Mouse (Mus musculus): ENCODE results near the gene Tmem88b.
A peak's percentile ranks its signal among the peaks of the same experiment; 100 is the strongest.
"Not testable (repeated sequence)": the region's sequence is repeated elsewhere in the genome, so short reads cannot be mapped to it uniquely, and the experiment has no call there.

Gene Tmem88b

DNA sequence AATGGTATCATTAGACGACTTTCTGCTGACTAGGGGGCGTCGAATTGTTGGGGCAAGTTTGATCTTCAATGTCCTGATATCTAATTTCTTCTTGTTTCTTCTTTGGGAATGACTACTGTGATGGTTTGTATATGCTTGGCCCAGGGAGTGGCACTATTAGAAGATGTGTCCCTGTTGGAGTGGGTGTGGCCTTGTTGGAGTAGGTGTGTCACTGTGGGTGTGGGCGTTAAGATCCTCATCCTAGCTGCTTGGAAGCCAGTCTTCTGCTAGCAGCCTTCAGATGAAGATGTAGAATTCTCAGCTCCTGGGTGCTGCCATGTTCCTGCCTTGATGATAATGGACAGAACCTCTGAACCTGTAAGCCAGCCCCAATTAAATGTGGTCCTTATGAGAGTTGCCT is 3.2 kb upstream of the Tmem88b start:
- not testable (repeated sequence) for DNase-seq (ENCODE audit: low spot score in 2 of 2)

DNA sequence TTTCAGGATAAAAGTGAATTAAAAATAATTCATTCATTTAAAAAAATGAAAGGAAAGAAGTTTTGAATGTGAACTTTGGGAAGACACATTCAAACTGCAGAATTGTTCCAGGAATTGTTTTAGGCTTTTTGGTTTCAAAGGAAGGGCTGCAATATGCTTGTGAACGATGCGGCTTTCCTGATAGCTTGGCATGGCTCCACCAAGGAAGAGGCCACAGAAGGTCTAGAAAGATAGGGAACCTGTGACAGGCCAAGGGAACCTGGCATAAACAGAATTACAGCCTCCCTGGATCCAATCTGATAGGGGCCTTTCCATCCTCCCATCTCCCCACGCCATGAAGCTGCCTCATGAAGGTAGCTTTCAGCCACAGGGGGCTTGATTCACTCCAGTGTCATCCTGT is 2.6 kb upstream of the Tmem88b start:
- DNase-seq (ENCODE audit: low spot score in 2 of 2): no peak

DNA sequence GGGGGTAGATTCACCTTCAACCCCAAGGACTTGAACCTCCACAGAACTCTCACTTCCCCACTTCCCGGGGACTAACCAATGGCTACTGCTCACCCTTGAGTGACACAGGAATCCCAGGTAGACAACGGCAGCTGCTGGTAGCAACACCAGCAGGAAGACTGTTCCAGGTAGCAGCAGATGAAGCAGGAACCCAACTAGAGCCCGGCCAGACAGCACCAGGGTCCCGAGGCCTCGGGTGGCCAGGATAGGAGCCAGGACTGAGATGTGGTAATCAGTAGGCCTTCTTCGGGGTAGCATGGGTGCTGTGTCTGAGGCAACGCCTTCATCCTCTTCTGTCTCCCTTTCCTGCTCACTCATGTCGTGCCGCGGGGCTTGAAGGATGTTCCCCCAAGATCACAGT is 428 bp downstream of the Tmem88b start:
- DNase-seq (ENCODE audit: low spot score in 2 of 2): no peak

DNA sequence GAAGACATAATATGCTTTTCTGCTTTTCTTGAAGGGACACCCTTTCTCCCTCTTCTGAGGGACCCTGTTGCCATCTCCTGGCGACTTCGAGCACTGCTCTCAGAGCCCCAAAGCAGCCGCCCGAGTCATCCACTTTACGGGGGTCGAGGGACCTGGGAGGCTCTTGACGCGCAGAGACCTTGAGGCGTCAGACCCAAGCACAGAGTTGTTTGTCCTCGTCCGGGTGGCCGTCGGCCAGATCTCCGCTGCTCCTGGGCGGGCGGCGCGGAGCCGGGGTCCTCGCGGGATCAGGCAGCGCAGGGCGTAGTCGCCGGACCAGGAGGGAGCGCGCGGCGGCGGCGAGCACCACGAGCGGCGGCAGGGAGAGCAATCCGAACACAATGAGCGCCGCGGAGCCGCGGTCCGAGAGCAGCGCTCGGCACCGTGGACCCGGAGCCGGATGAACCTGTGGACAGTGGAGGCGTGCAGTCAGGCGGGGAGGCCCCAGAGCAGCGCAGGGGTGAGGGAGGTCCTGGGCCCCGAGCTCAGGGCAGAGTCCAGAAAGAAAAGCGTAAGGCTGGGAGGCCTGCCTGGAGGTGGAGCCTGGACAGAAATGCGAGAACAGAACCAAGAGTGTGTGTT is 1.5 kb downstream of the Tmem88b start:
- DNase-seq (ENCODE audit: low spot score in 2 of 2): peak; percentile 85

DNA sequence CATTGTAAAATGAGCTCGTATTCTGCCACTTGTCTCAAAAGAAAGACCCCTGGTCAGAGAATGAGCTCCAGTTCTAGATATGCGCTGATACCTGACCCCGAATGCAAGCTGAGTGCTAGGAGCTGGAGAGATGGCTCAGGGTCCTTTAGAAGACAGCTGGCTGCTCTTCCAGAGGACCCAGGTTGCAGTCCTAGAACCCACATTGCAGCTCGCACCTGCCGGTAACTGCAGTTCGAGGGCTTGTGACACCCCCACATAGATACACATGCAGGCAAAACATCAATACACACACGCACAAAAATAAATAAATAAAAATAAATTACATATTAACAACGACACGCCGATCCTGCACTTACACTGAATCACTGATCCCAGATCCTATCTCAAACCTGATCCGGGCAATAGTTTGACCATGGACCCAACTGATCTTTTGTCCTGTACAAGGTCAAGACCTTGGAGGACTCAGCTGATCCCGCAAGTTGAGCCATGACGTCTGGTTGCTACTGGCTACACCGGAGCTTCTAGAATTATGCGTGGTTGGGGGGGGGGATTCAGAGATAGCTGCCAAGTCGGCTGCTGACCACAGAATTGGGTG is 2.1 kb downstream of the Tmem88b start:
- DNase-seq (ENCODE audit: low spot score in 2 of 2): no peak

DNA sequence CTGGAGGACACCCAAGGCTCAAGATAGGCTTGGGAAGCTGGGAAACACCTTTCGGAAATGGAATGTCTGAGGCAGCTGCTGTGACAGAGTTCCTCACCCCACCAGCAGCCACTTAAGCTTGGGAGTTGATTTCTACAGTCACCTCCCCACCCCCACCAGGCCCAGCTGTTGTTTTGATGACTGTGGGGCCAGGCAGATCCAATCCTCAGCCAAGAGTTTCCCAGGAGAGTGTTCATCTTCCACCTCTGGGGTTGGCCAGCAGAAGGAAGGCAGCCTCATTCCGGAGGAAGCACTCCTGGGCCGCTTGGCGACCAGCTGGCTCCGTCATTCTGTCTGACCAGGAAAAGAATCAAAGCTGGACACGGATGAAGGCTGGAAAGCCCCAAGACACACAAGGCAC is 4.8 kb downstream of the Tmem88b start:
- no peak for DNase-seq (ENCODE audit: low spot score in 2 of 2)

DNA sequence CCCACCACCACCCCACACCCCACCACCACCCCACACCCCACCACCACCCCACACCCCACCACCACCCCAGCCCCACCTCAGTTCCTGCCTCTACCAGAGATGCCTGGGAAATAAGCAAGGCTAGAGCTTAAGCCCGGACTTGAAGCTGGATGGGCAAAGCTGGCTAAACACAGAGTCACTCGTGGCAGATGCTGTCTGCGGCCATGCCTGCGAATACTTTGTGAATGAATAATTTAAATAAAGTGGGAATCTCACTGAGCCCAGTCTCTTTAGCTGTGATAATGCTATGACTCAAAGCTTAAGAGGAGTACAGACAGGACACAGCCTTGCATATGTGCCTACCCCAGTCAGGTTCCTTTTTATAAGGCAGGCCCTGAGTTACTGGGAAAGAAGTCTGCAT is 6.2 kb downstream of the Tmem88b start:
- no peak for DNase-seq (ENCODE audit: low spot score in 2 of 2)

DNA sequence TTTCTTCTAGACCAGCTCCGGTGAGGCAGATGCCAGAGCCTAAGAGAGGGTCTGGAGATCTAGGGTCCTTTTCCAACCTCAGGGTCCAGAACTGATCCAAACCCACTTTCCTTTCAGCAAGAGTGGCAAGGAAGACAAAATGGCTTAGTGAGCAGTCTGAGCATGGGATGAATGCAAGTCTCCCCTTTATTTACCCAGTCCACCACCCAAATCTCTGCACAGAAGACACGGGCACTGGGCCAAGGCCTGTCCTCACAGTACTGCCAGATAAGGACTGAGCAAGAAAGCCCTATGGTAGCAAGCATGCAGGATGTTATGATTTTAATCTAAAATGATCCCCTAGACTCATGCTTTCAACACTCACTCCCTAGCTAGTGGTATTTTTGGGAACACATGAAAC is 7.9 kb downstream of the Tmem88b start:
- no peak for DNase-seq (ENCODE audit: low spot score in 2 of 2)

DNA sequence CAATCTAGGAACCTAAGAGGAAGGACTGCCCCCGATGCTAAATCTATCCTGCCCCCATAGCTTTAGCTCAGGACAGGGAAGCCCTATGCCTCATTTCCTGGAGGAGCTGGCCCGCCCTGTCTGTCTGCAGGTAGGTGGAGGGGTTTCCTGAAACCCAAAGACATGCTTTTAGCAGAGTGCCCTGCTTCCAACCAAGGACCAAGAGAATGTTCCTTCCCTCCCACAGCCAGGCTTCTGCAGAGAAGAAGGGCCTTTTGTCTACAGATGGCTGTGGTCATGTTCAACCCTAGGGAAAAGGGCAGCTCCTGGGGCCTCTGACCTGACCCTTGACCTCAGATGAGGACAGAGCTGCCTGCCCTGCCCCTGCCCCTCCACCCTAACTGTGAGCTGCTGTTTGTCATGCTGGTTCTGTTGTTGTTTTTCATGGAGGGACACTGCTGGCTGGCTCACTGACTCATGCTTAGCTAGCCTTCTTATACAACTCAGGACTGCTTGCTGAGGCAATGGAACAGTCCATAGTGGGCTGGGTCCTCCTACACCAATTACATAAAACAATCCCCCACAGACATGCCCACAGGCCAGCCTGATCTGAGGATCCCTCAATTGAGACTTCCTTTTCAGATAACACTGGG is 8.9 kb downstream of the Tmem88b start:
- peak in 1 of 2 experiments; percentile 37 for DNase-seq (ENCODE audit: low spot score in 2 of 2)

DNA sequence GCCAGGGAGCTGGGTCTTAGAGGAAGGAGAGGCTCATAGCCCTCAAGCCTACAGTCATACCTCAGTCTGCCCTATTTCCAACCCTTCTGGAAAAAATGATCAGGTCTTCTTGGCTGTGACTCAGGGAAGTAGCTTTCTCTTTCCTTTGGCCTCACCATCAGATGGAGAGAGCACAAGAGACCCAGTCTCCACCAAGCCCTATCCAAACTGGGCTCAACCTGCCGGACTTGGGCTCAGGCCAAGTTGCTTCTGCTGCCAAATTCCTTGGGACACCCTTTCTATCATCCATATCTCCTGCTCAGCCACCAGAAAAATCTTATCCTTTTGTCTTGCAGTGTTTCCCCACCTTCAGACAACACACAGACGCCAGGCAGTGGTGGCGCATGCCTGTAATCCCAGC is 9.8 kb downstream of the Tmem88b start:
- peak in 1 of 2 experiments; percentile 52 for DNase-seq (ENCODE audit: low spot score in 2 of 2)

DNA sequence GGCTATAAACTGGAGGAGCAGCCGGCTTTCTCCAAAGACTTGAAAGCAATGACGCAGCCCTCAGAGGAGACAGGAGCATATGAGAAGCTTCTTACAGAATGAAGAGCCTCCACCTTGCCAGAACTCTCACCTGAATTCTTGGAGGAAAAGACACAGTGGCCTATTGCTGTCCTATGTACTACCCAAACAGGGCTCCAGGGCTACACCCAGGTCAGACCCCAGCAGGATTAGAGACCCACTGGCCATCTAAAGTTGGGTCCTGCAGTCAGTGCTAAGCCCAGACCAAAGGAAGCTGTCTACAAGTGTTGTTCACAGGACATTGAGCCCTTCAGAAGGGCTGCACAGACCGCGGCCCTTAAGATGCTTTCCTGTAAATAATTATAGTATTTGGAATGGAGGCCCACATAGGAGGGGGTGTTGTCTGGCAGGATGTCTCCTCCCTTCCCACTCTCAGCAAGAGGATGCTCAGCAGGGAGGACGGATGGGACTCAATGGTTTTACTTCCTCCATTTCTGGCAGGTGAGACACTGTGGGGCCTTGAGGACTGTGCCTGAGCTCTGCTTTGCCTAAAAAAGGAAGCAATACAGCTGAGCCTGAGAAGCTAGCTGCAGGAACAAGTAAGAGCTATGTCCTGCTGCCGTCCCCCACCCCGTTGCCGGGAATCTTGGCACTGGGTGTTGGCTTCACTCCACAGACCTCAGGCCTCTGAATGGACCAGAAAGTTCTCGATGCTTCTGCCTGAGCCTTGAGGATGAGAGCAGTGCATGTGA is 10.5 kb downstream of the Tmem88b start:
- DNase-seq (ENCODE audit: low spot score in 2 of 2): peak; percentile 79 to 85

DNA sequence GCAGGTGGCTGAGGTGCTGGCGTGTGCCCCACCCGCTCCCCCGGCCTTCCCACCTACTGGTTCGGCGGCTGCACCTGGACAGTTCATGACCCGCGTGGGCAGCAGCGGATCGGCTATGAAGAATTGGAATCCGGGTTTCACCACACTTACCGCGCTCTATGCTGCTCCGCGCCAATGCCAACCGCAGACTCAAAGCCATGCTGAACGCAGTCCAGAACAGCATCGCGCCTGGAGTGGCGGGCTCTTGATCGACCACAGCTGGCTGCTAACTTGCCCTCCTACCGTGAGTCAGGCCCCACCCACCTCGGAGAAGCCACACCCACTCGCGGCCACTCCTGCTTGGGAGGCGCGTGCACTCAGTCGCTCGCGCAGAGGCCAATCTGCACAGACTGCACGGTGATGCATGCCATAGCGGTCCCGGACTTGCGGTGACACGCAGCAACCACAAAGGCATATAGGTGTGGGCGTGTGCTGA is 11.4 kb downstream of the Tmem88b start, which contains the start of gene Vwa1:
Gene Vwa1, minus strand, starts transcription at position 419 of the 475 bp plus-strand sequence.
- DNase-seq (ENCODE audit: low spot score in 2 of 2): peak; percentile 90 to 92

DNA sequence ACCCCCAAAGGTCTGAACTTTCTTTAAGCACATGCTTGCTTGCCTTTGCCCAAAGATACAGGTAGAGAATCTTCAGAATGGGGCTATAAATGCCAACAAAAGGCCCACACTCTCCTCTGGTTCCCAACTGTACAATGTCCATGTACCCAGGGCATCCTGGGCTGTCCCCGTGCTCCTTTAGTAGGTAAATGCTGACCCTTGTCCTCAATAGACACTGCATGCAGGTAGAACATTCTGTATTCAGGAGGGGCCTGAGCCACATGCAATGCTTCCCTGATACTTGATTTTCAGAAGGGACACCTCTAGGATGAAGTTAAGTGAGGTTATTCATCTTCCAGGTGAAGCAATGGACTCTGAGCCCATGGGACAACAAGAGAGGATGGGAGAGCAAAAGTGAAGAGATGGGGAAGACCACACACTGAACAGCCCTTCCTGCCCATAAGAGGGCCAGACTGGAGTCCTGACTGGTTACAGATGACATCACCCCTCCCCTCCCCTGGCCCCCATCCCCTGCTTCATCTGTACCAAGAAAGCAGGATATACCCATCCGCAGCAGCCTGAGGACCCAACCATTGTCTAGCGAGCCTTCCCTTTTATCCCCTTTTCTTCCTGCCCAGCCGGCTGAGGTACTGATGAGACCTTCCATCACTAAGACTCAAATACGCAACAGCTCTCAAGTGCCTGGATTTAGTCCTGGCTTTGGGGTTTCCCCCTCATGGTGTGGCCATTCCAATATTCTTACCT is 12.2 kb downstream of the Tmem88b start:
- peak in 1 of 2 experiments; percentile 21 for DNase-seq (ENCODE audit: low spot score in 2 of 2)

DNA sequence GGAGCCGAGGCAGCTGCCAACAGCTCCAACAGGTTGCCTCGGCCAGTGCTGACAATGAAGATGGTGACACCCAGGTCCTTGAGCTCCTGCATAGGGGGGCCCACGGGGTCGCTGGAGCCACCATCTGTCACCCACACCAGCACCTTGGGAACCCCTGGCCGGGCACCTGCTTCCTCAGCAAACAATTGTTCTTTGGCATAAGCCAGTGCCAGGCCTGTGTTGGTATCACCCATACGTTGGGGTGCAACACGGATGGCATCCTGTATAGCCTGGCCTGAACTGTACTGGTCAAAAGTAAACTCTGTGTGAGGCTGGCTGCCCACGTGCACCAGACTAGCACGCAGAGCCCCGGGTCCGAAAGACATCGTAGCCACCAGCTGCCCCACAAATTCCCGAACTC is 12.9 kb downstream of the Tmem88b start:
- peak in 1 of 2 experiments; percentile 41 for DNase-seq (ENCODE audit: low spot score in 2 of 2)

DNA sequence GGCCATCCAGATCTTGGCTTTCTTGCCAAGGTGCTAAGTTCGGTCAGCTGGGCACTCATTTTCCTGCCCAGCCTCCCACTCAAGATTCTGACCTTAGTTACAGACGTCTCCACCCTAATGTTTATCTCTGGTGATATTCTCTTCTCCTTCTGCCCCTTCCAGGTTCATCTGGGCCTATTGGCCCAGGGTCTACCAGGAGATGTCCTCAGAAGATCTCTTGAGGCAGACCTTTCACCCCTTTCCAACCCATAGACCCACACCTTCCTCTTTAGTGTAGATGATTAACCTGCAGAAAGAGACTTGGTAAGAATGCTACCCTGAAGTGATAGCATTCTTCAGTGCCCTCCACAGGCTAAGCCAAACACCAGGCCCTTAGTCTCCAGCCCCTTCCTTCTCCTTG is 14.0 kb downstream of the Tmem88b start:
- DNase-seq (ENCODE audit: low spot score in 2 of 2): no peak

DNA sequence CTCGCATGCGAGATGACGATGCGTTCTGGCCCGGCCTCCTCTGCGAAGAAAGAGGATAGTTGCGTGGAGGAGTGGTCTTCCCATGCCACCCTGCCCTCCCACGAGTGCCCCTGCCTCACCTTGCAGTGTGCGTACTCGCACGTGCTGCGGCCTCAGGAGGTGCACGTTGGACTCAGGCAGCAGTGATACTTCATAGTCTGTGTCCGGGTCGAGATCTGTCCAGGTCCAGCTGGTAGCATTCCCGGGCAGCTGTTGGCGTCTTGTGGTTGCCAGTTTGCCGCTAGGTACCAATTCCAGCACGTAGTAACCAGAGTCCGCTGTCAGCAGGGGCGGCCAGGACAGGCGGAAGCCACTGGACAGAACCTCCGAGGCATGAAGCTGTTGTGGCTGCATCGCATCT is 15.0 kb downstream of the Tmem88b start:
- no peak for DNase-seq (ENCODE audit: low spot score in 2 of 2)

DNA sequence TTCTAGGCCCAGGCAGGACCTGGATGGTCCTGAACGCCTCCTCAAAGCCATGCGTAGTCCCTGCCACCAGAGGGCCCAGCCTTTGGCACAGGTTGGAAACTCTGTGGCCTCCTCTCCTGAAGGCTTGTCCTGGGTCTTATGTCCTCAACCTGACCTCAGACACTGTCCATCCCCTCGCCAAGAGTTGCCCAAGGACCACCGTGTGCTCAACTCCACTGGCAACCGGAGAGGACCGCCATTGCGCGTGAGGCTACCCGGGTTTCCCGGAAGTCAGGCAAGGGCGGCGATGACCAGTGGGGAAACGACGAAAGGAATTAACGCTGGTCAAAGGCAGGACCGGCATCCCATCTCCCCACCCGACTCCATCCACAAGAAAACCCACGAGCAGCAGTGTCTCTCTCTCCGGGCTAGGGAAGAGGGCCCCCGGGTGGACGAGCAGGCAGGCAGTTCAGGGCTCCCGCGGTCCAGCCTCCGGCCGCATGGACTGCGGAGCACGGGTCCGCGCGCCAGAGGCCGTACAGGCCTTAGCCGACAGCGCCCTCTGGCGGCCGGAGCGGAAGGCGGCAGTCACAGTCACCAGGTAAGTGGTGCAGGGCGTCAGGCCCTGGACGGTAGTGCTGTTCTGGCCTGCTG is 15.7 kb downstream of the Tmem88b start:
- DNase-seq (ENCODE audit: low spot score in 2 of 2): peak; percentile 89 to 92

DNA sequence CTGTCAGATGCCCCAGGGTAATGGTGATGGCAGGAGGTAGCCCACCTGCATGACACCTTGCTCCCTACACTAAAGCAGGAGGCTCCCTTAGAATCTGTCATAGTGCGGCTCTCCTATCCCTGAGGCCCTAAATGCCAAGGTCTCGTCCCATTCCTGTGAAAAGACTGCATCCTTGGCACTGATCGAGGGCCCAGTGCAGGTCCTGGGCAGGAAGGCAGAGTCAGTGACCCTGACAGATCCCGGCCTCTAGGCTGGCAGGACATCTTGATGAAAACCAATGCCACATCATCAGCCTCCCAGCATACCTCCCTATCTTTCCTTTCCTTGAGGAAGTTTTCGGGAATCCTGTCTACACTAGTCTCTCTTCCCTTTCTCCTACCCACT is 16.2 kb downstream of the Tmem88b start:
- DNase-seq (ENCODE audit: low spot score in 2 of 2): no peak

DNA sequence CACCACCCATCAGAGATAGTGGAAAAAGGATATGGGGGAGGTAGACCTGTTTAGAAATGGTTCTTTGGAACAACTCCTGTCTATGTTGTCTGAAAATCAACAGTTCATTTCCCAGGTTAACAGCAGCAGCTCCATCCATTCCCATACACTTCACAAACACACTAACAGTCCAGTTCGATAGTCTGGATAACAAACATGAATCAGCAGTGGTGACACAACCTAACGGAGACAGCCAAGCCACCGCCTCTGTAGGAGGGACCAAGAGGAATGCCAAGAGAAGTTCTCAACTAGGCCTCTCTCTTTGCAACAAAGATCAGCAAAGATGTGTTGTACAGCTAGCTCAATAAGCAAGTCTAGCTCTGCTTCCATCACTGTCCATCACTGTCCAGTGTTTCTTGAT is 23.3 kb downstream of the Tmem88b start:
- DNase-seq (ENCODE audit: low spot score in 2 of 2): no peak

DNA sequence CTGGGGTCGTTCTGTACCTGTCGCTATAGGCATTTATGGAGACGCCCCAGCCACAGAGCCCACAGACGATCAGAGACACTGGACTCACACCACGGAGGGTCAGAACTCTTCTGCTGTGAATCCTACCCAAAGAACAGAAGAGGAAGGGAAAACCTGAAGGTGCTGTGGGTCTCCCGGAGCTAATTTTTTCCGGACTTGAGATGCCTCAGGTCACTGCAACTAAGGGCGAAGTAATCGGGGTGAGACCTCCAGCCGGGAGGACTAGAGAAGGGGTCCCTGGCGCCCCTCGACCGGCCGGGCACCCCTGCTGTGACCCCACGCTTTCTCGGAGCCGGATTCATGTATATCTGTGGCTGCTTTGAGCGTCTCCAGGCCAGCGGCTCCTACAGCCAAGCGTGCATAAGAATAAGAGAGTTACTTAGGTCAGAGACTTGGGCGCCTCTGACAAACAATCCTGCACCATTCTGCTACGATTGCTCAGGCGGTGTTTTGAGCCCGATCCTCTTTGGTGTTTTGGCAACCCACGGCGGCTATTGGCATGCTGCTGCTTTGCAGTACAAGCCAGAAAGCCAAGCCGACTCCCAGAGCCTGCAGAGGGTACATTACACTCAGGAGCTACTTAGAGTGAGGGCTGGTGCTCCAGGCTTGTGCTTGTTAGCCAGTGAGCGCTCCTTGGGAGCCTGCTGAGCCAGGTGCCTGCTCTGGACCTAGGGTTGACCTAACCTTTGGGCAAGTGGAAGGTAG is 24.1 kb downstream of the Tmem88b start:
- no peak for DNase-seq (ENCODE audit: low spot score in 2 of 2)

Measured in right cerebral cortex, postnatal 10 days (tissue).